Mouse (Mus musculus) cortical plate, adult 2 months (tissue): ENCODE data around the gene Suds3. TPM values are rescaled to one million over a fixed set of nuclear protein-coding genes. Genes with fewer than 3 reads are reported as not detected.

Experiments used
- H3K27ac ChIP-seq: fragments of 200-500 bp; 2 replicates; pipeline ENCODE4 v1.5.1; 2012; ENCODE audit warnings: low read length, control low read depth, inconsistent platforms; ENCODE audit not compliant: insufficient read depth
- H3K4me1 ChIP-seq: fragments of 200-500 bp; 2 replicates; pipeline ENCODE4 v1.6.1; 2011; ENCODE audit warnings: low read length; ENCODE audit not compliant: control insufficient read depth, insufficient read depth
- H3K4me3 ChIP-seq: fragments of 200-500 bp; 2 replicates; pipeline ENCODE4 v1.5.1; 2011; ENCODE audit warnings: mild to moderate bottlenecking, low read length, control low read depth; ENCODE audit not compliant: insufficient read depth
- CTCF ChIP-seq: fragments of 200-500 bp; IDR thresholded peaks from 2 replicates; pipeline ENCODE4 v1.5.1; 2011; ENCODE audit warnings: mild to moderate bottlenecking, control low read depth, low read length; ENCODE audit not compliant: insufficient read depth; ENCODE audit errors: extremely low read depth
- POLR2A ChIP-seq: fragments of 200-500 bp; IDR thresholded peaks from 2 replicates; pipeline ENCODE4 v1.6.1; 2011; ENCODE audit warnings: mild to moderate bottlenecking, low read length, control low read depth; ENCODE audit not compliant: insufficient read depth; ENCODE audit errors: extremely low read depth
- polyA plus RNA-seq: library from polyadenylated mRNA; depleted of rRNA; stranded (reverse); fragments of >200 nt; gene quantifications from 2 replicates; pipeline ENCODE4 v1.2.3, GENCODE M21; 2012; rRNA removed

Suds3 gene
- polyA plus RNA-seq, 1 experiment, result 110 TPM

- H3K27ac ChIP-seq, result no peak overlapping the region
- TF ChIP-seq CTCF, result no peak
- H3K4me3 ChIP-seq, result no peak overlapping the region
- no peaks in the 10 kb centered on the region for H3K4me1 ChIP-seq
These were observed 47.0 kb downstream of the Suds3 start for GRCm38 (mm10) chr5:117068808-117069497.

- TF ChIP-seq CTCF, result peak; percentile 20; the same call in 1 of the 2 replicates
- TF ChIP-seq POLR2A, result no peak
These were observed 47.7 kb downstream of the Suds3 start for GRCm38 (mm10) chr5:117068181-117068580.

GRCm38 (mm10) chr5:117061251-117061650, 54.7 kb downstream of the Suds3 start:
- TF ChIP-seq CTCF (no peak), POLR2A (no peak)
- no peaks in the 10 kb centered on the region for H3K4me1 ChIP-seq
- H3K4me3 ChIP-seq, result no peak overlapping the region
- H3K27ac ChIP-seq, result no peak overlapping the region

More at GRCm38 (mm10) chr5:117068181-117068580, 47.7 kb downstream of the Suds3 start:
- Histone ChIP-seq H3K4me1 (no peaks in the 10 kb centered on the region), H3K4me3 (no peak overlapping the region), H3K27ac (no peak overlapping the region)

GRCm38 (mm10) chr5:117060484-117061130, 55.3 kb downstream of the Suds3 start:
- no peak overlapping the region for H3K4me3 ChIP-seq
- no peak overlapping the region for H3K27ac ChIP-seq
- TF ChIP-seq CTCF (no peak), POLR2A (no peak)
- no peaks in the 10 kb centered on the region for H3K4me1 ChIP-seq

- no peak overlapping the region for H3K4me3 ChIP-seq
- no peak overlapping the region for H3K27ac ChIP-seq
- TF ChIP-seq POLR2A (no peak), CTCF (no peak)
- no peaks in the 10 kb centered on the region for H3K4me1 ChIP-seq
These were observed 66.0 kb downstream of the Suds3 start for GRCm38 (mm10) chr5:117049940-117050339.

GRCm38 (mm10) chr5:117045101-117045500, 70.8 kb downstream of the Suds3 start:
- Histone ChIP-seq H3K4me3 (no peak overlapping the region), H3K27ac (no peak overlapping the region), H3K4me1 (no peaks in the 10 kb centered on the region)
- TF ChIP-seq POLR2A (no peak), CTCF (no peak)

- Histone ChIP-seq H3K4me3 (no peak overlapping the region), H3K27ac (no peak overlapping the region)
- no peak for TF ChIP-seq CTCF
- no peak for TF ChIP-seq POLR2A
These were observed 73.3 kb downstream of the Suds3 start for GRCm38 (mm10) chr5:117042661-117043060.

More at GRCm38 (mm10) chr5:117042661-117043060, 73.3 kb downstream of the Suds3 start:
- no peaks in the 10 kb centered on the region for H3K4me1 ChIP-seq

Other genes starting within 250 kb of the Suds3 start
- gene Taok3, start 4.0 kb upstream of the Suds3 start, polyA plus RNA-seq, result 40.6 and 45.7 TPM in 2 replicates
- 738 and 746 TPM in 2 replicates for gene Pebp1, start 171.5 kb upstream of the Suds3 start, polyA plus RNA-seq
- gene Vsig10, start 203.0 kb upstream of the Suds3 start, polyA plus RNA-seq, result 2.1 and 2.9 TPM in 2 replicates
- 414 and 428 TPM in 2 replicates for gene Wsb2, start 241.2 kb upstream of the Suds3 start, polyA plus RNA-seq